Mouse (Mus musculus): ENCODE results near the gene I830077J02Rik.
"Not testable (repeated sequence)": the region's sequence is repeated elsewhere in the genome, so short reads cannot be mapped to it uniquely, and the experiment has no call there.

I830077J02Rik gene

GRCm38 (mm10) chr3:105917656-105918354, 14.7 kb downstream of the I830077J02Rik start:
- DNase-seq: no peak

DNA sequence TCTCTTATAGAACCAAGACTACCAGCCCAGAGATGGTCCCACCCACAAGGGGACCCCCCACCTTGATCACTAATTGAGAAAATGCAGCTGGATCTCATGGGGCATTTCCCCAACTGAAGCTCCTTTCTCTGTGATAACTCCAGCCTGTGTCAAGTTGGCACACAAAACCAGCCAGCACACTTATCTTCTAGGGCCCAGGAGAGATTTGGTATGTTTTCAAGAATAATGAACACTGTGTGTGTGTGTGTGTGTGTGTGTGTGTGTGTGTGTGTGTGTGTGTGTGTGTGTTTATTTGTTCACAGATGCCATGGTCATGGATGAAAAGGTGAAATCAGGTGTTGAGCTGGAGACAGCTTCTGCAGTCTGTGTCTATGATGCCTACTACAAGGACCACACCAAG, 16.0 kb downstream of the I830077J02Rik start:
- not testable (repeated sequence) for DNase-seq

GRCm38 (mm10) chr3:105915281-105915680, 17.2 kb downstream of the I830077J02Rik start:
- DNase-seq: no peak

GRCm38 (mm10) chr3:105913839-105914681, 18.4 kb downstream of the I830077J02Rik start:
- no peak for DNase-seq

- no peak for DNase-seq
Observed at GRCm38 (mm10) chr3:105912097-105912880, 20.2 kb downstream of the I830077J02Rik start.

DNA sequence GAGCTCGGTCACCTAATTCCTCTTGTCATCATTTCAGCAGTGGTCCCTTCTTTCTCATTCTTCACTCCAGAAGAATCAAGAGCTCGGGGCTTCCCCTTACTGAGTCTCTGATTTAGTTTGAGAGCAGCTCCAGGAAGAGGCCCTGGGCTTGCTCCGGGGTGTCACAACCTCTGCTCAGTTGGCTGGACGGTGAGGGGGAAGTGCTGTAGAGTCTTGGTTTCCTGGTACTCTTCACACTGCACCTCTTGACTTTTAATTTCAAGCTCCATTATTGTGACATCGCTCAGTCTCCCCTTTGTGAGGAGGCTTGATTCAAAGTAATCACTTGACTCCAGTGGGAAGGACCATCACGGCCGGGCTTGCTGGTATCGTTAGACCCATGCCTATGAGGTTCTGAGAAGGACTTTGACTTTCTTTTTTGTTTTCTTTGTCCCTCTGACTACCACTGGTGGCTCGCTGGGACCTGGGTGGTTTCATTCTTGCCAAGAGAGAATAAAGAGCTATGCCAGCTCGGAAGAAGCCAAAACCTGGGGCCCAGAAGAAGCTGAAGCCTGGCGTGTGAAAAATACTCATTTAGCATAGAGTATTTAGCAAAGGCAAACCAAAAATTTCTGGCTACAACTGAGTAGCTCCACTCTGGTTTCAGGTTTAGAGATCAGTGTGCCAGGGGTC, 21.8 kb downstream of the I830077J02Rik start:
- no peak for DNase-seq

DNA sequence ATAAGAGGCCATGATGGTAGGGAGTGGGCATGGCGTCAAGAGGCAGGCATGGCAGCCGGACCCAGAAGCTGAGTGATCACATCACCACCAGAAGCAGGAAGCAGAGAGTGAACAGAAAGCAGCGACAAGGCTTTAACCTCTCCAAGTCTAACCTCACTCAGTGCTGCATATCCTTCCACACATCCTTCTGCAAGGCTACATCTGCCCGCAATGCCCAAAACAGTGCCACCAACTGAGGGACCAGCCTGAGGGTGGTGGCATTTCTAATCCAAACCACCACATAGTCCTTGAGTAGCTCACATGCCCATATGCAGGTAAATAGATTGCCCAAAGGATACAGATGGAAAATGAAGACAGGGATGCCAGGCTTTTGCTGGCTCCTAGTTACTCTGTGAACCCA, 23.5 kb downstream of the I830077J02Rik start:
- DNase-seq: no peak

DNA sequence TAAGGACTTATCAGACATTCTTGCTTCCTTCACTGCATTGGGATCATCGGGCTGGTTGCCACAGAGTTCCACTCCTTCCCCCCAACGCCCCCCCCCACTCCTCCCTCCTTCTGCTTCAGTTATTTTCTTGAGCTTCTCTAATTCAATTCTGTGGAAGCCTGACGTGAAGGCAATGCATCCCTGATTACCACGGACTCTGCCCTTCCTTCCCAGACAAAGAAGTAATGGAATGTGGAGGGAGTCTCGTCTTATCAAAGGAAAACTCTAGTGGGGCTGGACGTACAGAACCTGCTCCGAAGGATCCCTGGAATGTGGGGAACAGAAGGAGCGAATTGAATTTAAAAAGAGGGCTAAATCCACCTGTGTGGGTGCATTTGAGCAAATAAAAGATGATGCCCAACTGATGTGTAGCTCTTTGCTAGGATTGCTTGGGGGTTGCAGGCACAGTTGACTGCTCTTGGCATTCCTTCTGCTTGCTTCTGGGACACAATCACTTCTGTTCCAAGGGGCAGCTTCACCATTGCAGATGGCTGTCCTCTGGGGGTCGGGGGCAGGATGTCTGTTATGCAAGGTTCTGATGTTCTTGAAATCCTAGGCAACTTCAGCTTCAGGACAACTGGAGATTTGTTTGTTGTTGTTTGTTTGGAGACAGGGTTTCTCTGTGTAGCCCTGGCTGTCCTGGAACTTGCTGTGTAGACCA, 24.4 kb downstream of the I830077J02Rik start:
- no peak for DNase-seq

DNA sequence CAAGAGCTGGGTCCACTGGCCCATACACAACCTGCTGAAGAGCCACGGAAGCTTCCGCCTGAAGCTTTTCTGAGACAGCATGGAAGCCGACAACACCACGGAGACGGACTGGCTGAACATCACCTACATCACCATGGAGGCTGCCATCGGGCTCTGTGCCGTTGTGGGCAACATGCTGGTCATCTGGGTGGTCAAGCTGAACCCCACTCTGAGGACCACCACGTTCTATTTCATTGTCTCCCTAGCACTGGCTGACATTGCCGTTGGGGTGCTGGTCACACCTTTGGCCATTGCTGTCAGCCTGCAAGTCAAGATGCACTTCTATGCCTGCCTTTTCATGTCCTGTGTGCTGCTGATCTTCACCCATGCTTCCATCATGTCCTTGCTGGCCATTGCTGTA, 27.7 kb downstream of the I830077J02Rik start:
- no peak for DNase-seq

DNA sequence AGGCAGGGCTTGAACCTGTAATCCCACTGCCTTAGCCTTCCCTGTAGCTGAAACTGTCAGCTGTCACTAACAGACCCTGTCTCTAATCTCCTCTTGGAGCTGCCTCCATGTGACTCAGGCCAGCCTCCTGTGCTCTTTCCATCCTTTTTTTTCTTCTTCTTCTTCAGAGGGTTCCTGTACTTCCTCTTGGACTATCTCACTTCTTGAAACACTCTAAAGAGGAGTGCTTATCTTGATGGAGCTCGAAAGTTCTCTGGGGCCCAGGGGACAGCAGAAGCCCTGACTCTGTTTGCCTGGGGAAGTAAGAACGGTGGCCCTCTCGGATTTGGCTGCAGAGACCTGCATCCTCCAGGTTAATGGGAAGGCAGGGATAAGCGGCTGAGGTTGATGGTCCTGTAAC, 28.3 kb downstream of the I830077J02Rik start:
- no peak for DNase-seq

- no peak for DNase-seq
Observed at GRCm38 (mm10) chr3:105901468-105901867, 31.0 kb downstream of the I830077J02Rik start.

DNA sequence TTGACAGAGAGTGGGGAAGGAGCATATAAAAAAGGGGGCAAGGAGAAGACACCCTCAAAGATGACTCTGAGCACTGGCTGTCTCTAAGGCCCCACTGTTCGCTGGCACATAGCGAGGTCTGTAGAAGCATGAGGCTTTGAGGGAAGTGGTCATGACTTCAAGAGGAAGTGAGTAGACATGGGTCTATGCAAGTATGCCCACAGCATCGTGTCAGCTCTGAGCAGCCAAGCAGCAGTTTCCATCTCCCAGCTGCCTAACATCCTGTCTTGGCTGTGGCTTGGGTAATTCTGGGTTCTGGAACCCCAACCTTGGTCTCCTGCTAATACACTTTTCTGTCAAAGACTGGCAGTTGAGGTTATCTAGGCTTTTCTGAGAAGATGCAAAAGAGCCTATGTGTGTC, 31.7 kb downstream of the I830077J02Rik start:
- DNase-seq: no peak

- DNase-seq: no peak
Observed at GRCm38 (mm10) chr3:105900266-105900665, 32.2 kb downstream of the I830077J02Rik start.

DNA sequence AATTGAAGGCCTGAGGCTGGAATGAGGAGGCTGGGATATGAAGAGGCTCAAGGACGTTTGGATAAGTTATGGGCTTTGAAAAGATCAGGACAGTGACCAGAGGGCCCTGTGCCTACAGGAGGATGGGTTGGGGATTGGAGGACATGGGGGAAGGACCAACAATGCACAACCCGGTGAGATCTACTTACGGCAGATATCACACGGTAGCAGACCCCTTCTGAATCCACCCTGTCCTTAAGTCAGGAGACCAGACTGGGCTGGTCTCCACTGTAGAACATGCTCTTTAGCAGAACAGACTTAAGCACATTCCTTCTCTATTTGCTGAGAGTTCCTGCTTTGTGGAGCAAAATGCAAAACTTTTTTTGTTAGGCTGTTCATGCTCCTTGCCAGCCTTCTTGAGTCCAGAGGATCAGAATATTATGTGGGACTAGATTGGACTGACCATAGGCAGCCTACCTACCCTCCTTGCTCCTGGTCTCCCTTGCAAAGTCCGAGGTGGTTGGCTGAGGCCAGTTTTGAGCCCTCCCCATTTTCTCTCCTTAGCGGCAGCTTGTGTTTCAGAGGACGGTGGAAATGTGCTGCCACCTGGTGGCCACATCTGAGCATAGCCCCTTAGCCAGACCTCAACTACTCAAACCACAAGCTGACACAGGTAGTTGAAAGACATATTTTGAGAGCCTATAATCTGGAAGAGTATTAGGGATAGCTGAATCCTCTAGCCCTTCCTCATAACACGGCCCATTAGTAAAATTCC, 32.9 kb downstream of the I830077J02Rik start:
- peak; percentile 76 for DNase-seq

DNA sequence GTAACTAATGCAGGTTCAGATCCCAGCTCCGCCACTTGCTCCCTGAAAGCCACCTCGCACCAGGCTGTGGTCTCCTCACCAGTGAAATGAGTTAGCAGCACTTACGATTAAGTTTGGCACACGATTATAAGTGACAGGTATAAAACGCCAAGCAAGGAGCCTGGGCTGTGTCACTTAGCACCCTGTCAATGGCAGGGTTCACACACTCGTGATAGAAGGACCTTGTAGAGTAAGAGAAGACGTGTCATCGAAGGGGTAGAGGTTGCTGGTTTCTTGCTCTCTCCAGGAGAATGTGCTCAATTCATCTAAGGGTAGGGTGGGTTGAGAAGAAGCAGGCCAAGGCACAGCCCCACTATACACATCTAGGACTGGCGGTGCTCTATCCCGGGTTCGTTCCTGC, 33.6 kb downstream of the I830077J02Rik start:
- no peak for DNase-seq

DNA sequence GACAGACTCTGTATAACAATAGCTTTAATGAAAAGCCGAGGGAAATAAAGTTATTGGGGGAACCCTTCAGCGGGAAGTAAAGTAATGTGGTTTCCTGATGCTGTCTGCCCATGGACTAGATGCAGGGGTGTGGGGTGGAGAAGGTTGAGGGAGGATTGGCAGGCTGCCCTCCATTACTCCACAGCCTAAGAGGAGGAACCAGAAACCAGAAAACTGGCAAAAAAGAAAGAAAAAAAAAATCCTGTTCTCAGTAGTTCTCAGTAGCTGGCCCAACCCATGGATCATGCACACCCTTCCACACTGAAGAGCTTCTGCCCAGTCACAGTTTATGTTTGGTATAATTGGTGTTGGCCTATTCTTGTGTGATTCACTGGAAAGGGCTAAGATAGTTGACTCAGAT, 34.1 kb downstream of the I830077J02Rik start:
- DNase-seq: peak; percentile 36

GRCm38 (mm10) chr3:105896811-105897210, 35.7 kb downstream of the I830077J02Rik start:
- DNase-seq: no peak

- DNase-seq: peak; percentile 77
Observed at GRCm38 (mm10) chr3:105894601-105895592, 37.6 kb downstream of the I830077J02Rik start.

GRCm38 (mm10) chr3:105893941-105894391, 38.5 kb downstream of the I830077J02Rik start:
- DNase-seq: no peak

Measured in right cerebral cortex, postnatal 14 days (tissue).